Mouse (Mus musculus) megakaryocyte, embryonic 14.5 days (primary cell): ENCODE data around the gene Poldip3. TPM values are rescaled to one million over a fixed set of nuclear protein-coding genes. Genes with fewer than 3 reads are reported as not detected.

ENCODE experiments used
- H3K27me3 ChIP-seq: replicated peaks from 2 replicates; pipeline ENCODE3; 2012; ENCODE audit warnings: inconsistent platforms
- H3K36me3 ChIP-seq: replicated peaks from 2 replicates; pipeline ENCODE3; 2012; ENCODE audit warnings: low read length, inconsistent platforms, mixed read lengths
- H3K4me1 ChIP-seq: 2 replicates; pipeline ENCODE4 v1.6.1; 2012; ENCODE audit warnings: inconsistent platforms
- H3K4me3 ChIP-seq: replicated peaks from 2 replicates; pipeline ENCODE3; 2012; ENCODE audit warnings: moderate library complexity, mild to moderate bottlenecking, inconsistent platforms
- H3K9me3 ChIP-seq: 2 replicates; pipeline ENCODE4 v1.6.1; 2012; ENCODE audit warnings: inconsistent platforms
- FLI1 ChIP-seq: IDR thresholded peaks from 2 replicates; pipeline ENCODE4 v1.6.1; 2012; ENCODE audit warnings: low read length, inconsistent platforms, mixed read lengths
- GATA1 ChIP-seq: IDR thresholded peaks from 3 replicates; pipeline ENCODE4 v1.6.1; 2012; ENCODE audit warnings: mixed read lengths, low read length, inconsistent platforms, borderline replicate concordance
- polyA plus RNA-seq: library from polyadenylated mRNA; stranded (reverse); fragments of >175 nt; gene quantifications from 2 replicates; pipeline ENCODE4 v1.2.3, GENCODE M21; 2012; ENCODE audit warnings: low replicate concordance; ENCODE audit not compliant: insufficient read depth

Poldip3 gene
- polyA plus RNA-seq = 69.1 and 81.7 TPM in 2 replicates

DNA sequence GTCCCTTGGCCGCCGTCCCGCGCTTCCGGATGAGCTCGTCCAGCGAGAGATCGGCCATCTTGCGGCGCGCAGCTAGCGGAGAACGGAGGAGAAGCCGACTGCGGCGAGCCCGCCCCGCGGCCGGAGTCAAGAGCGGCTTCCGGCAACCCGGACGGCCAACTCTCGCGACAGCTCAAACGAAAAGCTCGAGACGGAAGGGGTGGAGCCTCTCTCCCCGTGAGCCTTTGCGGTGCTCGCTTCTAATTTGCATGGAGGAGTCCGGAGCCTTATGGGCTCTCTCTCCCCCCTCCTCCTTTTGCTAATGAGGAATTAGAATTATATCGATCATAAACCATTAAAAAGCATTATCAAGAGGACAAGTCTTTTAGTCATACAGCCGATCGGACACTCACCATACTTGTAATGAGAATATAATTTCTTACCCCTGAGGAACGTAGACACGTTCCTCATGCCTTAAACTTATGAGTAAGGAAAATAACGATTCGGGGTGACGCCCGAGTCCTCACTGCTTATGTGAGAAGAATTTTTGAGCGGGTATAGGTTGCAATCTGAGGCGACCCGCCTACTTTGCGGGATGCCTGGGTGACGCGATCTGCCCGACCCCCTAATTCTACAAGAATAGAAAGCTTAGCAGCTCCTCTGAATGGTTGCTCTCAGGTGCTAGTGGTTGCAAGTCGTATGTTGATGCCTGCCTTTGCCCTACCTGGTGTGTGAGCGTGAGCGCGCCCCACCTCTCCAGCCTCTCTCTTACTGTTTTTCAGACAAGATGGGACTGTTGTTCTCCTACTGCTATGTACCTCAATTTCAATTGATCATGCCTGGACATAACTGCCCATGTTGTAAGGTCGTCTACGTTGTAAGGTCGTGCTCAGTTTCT, at the start of gene Poldip3:
Gene Poldip3 (minus strand): TSS at position 189 of the 877 bp plus-strand sequence.
- Histone ChIP-seq H3K27me3 (no peaks in the 10 kb centered on the region), H3K36me3 (peaks cover 44% of the 10 kb centered on the region), H3K9me3 (no peaks in the 10 kb centered on the region), H3K4me1 (peaks cover 76% of the 10 kb centered on the region), H3K4me3 (peak within 1 kb of the TSS; percentile 97)
- TF ChIP-seq GATA1 (no peak), FLI1 (no peak)

DNA sequence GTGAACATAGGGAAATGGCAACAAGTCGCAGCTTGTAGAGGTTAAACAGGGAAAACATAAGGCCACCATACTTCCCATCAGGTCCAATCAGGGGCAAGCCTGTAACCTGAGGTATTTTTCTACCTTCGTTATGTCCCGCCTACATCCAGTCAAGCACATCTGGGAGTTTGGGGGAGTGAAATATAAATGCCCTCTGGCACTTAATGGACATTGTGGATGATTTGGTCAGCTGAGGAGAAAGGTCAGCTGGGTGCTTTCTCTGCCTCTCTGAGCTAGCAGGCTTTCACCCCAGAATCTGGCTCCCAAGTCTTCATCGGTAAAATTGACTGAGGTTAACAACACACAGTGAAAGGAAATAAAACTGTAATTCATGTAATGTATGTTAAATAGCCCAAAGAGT, 44.2 kb upstream of the Poldip3 start:
- no peak overlapping the region for H3K4me3 ChIP-seq
- peaks cover 35% of the 10 kb centered on the region for H3K9me3 ChIP-seq
- no peaks in the 10 kb centered on the region for H3K36me3 ChIP-seq
- no peaks in the 10 kb centered on the region for H3K4me1 ChIP-seq
- peaks cover 5% of the 10 kb centered on the region for H3K27me3 ChIP-seq
- TF ChIP-seq FLI1 (no peak), GATA1 (no peak)

DNA sequence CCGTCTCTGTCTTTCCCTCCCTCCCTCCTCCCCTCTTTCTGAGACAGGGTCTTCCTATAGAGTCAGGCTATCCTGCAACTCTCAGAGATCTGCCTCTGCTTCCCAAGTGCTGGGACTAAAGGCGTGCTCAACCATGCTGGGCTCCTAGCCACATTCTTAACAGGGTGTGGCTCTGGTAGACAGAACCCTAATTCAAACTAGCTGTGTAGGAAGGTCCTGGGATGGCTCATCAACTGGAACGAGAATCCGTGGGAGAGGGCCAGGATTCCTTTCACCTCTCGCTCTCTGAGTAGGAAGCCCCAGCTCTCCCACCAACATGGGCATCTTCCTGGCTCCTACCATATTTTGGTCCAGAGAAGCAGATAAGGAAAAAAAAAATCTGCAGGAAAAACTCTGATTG, 33.2 kb upstream of the Poldip3 start:
- TF ChIP-seq FLI1 (no peak), GATA1 (no peak)
- H3K4me3 ChIP-seq = no peak overlapping the region
- H3K4me1 ChIP-seq = no peaks in the 10 kb centered on the region
- H3K27me3 ChIP-seq = peaks cover 36% of the 10 kb centered on the region
- H3K36me3 ChIP-seq = no peaks in the 10 kb centered on the region
- H3K9me3 ChIP-seq = 0 out of 2 replicates have a peak, but pooled peaks cover 5% of the 10 kb centered on the region

DNA sequence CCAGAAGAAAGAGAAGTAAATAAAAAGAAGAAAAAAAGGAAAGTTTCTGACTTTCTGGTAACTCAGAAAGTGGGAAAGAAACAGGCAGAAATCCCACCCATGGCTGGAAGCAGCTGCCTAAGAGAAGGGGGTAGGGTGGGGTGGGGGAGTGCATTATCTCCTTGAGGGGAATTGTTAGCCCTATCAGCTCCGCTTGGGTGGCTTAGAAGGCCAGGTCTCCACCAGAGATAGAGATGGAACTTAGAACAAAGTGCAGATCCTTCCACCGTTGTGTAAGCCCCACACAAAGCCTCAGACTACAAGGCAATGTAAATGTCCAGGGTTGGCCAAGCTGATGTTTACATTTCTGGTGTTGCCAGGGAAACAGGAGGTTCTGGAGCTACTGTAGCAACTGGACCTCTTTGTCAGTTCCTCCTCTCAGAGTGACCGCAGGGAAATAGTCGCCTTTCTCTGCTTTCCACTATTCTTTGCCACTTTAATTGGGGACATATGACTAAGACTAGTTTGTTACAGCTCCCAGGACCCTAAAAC, 32.7 kb upstream of the Poldip3 start:
- Histone ChIP-seq H3K4me3 (no peak overlapping the region), H3K36me3 (no peaks in the 10 kb centered on the region)

DNA sequence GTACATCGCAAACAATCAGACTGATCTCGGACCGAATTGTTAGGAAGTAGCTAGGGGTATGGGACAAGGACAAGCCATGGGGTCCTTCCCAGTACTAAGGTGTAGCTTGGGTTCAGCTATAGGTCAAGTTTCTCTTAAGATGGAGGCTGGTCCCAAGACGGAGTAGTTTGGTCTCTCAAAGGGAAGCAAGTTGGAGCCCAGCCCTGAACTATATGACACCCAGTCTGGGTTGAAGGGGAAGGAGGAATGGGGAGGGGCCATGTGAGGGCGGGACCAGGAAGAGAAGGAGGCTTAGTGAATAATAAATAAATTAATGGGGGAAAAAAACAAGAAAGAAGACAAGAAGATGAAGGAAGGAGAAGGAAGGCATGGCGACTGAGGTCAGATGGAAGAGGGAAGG, 30.8 kb upstream of the Poldip3 start:
- Histone ChIP-seq H3K9me3 (no peaks in the 10 kb centered on the region), H3K4me1 (peaks cover 12% of the 10 kb centered on the region), H3K4me3 (no peak overlapping the region), H3K27me3 (peaks cover 21% of the 10 kb centered on the region), H3K36me3 (no peaks in the 10 kb centered on the region)
- TF ChIP-seq GATA1 = no peak
- TF ChIP-seq FLI1 = no peak

More for the DNA sequence above, 32.7 kb upstream of the Poldip3 start:
- Histone ChIP-seq H3K27me3 (peaks cover 34% of the 10 kb centered on the region), H3K4me1 (no peaks in the 10 kb centered on the region), H3K9me3 (0 out of 2 replicates have a peak, but pooled peaks cover under 1% of the 10 kb centered on the region)
- TF ChIP-seq FLI1 = no peak
- no peak for TF ChIP-seq GATA1

DNA sequence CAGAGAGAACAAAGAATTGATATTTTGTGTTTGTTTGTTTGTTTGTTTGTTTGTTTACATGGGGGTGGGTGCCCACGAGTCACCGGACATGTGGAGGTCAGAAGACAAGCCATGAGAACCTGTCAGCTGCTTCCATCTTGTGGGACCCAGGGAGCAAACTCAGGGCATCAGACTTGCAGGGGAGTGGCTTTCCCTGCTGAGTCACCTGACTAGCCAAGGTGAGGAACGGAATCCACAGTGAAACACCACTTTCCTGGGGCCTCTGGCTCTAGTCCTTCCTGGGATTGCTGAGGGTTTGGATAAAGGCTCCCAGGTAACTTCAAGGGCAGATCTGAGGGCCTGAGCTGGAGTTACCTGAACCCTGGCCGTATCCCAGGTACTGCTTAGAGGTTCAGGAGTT, 27.5 kb upstream of the Poldip3 start:
- Histone ChIP-seq H3K27me3 (peaks cover 5% of the 10 kb centered on the region), H3K9me3 (no peaks in the 10 kb centered on the region), H3K4me1 (peaks cover 33% of the 10 kb centered on the region), H3K4me3 (no peak overlapping the region), H3K36me3 (no peaks in the 10 kb centered on the region)
- TF ChIP-seq FLI1 (no peak), GATA1 (no peak)

DNA sequence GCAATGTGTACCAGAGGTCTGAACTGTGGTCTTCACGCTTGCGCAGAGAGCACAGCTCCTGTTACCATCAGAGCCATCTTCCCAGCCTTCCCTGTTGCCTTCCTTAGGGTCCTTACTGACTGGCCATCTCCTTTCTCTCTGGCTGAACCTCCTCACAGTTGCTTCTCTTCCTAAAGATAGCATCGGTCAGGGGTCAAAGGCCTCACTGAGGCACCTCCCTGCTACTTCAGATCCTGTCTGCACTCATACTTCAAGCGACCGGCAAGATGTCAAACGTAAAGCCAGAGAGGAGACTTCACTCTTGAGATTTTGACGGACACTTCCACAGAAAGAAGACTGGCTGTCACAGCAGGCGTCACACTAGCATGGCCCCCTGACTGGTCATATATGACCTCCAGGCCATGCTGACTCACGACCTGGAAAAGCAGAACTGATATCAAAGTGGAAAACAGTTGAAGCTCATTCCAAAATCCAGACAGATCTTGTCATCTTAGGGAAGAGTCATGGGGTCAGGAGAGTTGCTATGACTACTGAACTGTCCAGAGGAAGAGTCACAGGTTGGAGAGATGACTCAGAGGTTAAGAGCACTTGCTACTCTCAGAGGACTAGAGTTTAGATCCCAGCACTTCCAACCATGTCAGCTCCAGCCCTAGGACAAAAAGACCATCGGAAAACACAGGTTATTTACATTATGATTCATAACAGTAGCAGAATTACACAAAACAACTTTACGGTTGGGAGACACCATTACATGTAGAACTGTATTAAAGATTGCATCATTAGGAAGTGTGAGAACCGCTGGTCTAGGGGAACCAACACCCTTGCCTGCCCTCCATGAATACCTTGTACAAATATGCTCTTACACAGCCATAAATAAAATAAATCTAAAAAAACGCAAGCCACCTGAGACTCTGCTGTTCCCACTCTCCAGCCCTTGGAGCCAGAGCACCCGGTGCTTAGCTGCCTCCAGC, 25.0 kb upstream of the Poldip3 start:
- H3K36me3 ChIP-seq = peaks cover 7% of the 10 kb centered on the region

DNA sequence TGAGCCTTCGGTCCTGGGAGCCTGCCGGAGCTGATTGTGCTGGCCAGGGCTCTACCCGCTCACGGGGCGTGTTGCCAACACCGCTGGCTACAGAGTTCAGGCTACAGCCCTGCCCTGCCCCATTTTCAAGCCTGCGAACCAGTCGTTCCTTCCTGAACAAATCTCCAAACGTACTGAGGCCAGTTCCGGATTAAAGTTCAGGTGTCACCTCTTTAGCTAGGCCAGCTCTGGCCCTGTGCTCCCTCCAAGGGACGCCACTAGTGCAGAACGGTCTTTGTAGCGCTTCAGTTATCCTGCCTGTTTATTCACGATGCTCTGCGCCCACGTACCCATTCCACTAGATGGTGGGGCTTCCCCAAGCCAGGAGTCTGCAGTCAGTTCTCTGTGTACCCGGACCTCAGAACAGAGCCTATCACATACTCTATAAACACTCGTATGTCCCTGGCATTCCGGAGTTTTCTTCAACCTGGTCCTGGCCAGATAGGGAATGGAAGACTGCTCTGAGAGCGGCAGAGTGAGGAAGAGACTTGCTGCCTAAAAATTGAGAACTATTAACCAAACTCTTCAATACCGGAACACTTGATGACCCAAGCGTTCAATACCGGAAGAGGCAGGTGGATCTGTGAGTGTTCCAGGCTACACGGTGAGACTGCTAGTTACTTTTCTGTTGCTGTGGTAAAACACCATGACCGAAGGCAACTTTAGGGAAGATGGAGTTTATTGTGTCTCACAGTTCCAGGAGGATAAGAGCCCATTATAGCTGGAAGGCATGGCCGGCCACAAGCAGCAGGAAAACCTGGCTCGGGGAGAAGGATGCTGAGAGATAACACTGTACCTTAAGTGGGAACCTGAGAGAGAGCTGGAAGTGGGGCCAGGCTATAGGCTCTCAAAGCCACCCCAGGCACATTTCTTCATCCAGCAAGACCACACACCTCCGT, 23.6 kb upstream of the Poldip3 start, which contains the start of gene Cyb5r3:
Gene Cyb5r3 (minus strand): TSS at position 101 of the 938 bp plus-strand sequence.
- TF ChIP-seq FLI1 = no peak
- no peak for TF ChIP-seq GATA1
- H3K4me3 ChIP-seq = peak within 1 kb of the TSS; percentile 98
- peaks cover 72% of the 10 kb centered on the region for H3K4me1 ChIP-seq
- no peaks in the 10 kb centered on the region for H3K9me3 ChIP-seq
- H3K27me3 ChIP-seq = peaks cover 2% of the 10 kb centered on the region
- peaks cover 20% of the 10 kb centered on the region for H3K36me3 ChIP-seq

More for the DNA sequence above, 25.0 kb upstream of the Poldip3 start:
- Histone ChIP-seq H3K27me3 (peaks cover 3% of the 10 kb centered on the region), H3K9me3 (no peaks in the 10 kb centered on the region), H3K4me3 (no peak overlapping the region), H3K4me1 (peaks cover 58% of the 10 kb centered on the region)
- no peak for TF ChIP-seq GATA1
- no peak for TF ChIP-seq FLI1
